Mouse (Mus musculus) small intestine, adult 2 months (tissue): Measurements from ENCODE around the gene Gstm7.

ENCODE experiments used
- CTCF ChIP-seq: fragments of 200-500 bp; IDR thresholded peaks from 2 replicates; pipeline ENCODE4 v1.5.1; 2012; ENCODE audit warnings: low read depth, mild to moderate bottlenecking, control low read depth, inconsistent platforms, low read length, moderate library complexity, mixed read lengths; ENCODE audit not compliant: insufficient replicate concordance, insufficient read length; ENCODE audit errors: extremely low read depth
- POLR2A ChIP-seq: fragments of 200-500 bp; IDR thresholded peaks from 2 replicates; pipeline ENCODE4 v1.6.1; 2012; ENCODE audit warnings: low read depth, mild to moderate bottlenecking, control low read depth, inconsistent platforms, low read length, moderate library complexity

DNA sequence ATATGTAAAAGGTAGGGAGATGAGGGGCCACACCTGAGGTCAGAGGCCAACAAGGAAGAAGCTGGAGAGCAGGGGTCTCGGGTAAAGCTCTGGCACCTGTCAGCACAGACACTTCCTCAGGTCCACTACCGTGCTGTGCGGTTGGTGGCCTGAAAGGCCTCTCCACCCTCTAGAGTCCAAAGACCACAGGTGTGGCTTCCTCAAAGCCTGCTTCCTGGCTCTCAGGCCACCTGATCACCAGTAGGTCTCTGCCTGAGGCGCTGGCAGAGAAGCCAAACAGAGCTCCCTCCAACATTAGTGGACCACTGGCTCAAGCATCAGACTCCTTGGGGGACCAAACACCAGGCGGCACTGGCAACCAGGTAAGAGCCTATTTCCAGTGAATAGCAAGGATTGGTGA is 54.6 kb downstream of the Gstm7 start, which contains the start of gene Eps8l3:
- no peak for TF ChIP-seq CTCF
- peak; percentile 98 for TF ChIP-seq POLR2A
